Mouse (Mus musculus): Measurements from ENCODE around the gene Mocs3. TPM values are rescaled to one million over a fixed set of nuclear protein-coding genes. Genes with fewer than 3 reads are reported as not detected.

Gene Mocs3
- polyA plus RNA-seq, 1 experiment, result 10.5 TPM

- peaks cover 11% of the 10 kb centered on the region for H3K27me3 ChIP-seq (replicated peaks)
- TF ChIP-seq GATA1 (IDR thresholded peaks at IDR 0.05; ENCODE audit: borderline replicate concordance, low read length), result no peak
- no peak for TF ChIP-seq FLI1 (IDR thresholded peaks at IDR 0.05; ENCODE audit: low read length)
- no peak overlapping the region for H3K4me3 ChIP-seq (replicated peaks)
- H3K4me1 ChIP-seq, result peaks cover 35% of the 10 kb centered on the region
- H3K9me3 ChIP-seq, result peaks cover 6% of the 10 kb centered on the region
- peaks cover 27% of the 10 kb centered on the region for H3K36me3 ChIP-seq (replicated peaks; ENCODE audit: low read length)
Measured at GRCm38 (mm10) chr2:168233286-168233685, 2.9 kb downstream of the Mocs3 start.

GRCm38 (mm10) chr2:168238335-168238734 lies 7.9 kb downstream of the Mocs3 start:
- Histone ChIP-seq H3K4me1 (peaks cover 17% of the 10 kb centered on the region), H3K4me3 (replicated peaks) (no peak overlapping the region), H3K9me3 (peaks cover 22% of the 10 kb centered on the region), H3K36me3 (replicated peaks; ENCODE audit: low read length) (peaks cover 10% of the 10 kb centered on the region), H3K27me3 (replicated peaks) (peaks cover 38% of the 10 kb centered on the region)
- TF ChIP-seq GATA1 (IDR thresholded peaks at IDR 0.05; ENCODE audit: borderline replicate concordance, low read length) (no peak), FLI1 (IDR thresholded peaks at IDR 0.05; ENCODE audit: low read length) (no peak)

- TF ChIP-seq GATA1 (IDR thresholded peaks at IDR 0.05; ENCODE audit: borderline replicate concordance, low read length) (no peak), FLI1 (IDR thresholded peaks at IDR 0.05; ENCODE audit: low read length) (no peak)
- H3K4me3 ChIP-seq (replicated peaks), result no peak overlapping the region
- H3K9me3 ChIP-seq, result peaks cover 17% of the 10 kb centered on the region
- peaks cover 11% of the 10 kb centered on the region for H3K4me1 ChIP-seq
- H3K27me3 ChIP-seq (replicated peaks), result peaks cover 62% of the 10 kb centered on the region
- no peaks in the 10 kb centered on the region for H3K36me3 ChIP-seq (replicated peaks; ENCODE audit: low read length)
Measured at GRCm38 (mm10) chr2:168242841-168243240, 12.4 kb downstream of the Mocs3 start.

GRCm38 (mm10) chr2:168243278-168243677 lies 12.9 kb downstream of the Mocs3 start:
- TF ChIP-seq FLI1 (IDR thresholded peaks at IDR 0.05; ENCODE audit: low read length), result no peak
- TF ChIP-seq GATA1 (IDR thresholded peaks at IDR 0.05; ENCODE audit: borderline replicate concordance, low read length), result no peak
- peaks cover 64% of the 10 kb centered on the region for H3K27me3 ChIP-seq (replicated peaks)
- H3K36me3 ChIP-seq (replicated peaks; ENCODE audit: low read length), result no peaks in the 10 kb centered on the region
- peaks cover 14% of the 10 kb centered on the region for H3K4me1 ChIP-seq
- peaks cover 15% of the 10 kb centered on the region for H3K9me3 ChIP-seq
- no peak overlapping the region for H3K4me3 ChIP-seq (replicated peaks)

- Histone ChIP-seq H3K4me1 (peaks cover 24% of the 10 kb centered on the region), H3K9me3 (no peaks in the 10 kb centered on the region), H3K4me3 (replicated peaks) (no peak overlapping the region), H3K27me3 (replicated peaks) (peaks cover 49% of the 10 kb centered on the region), H3K36me3 (replicated peaks; ENCODE audit: low read length) (no peaks in the 10 kb centered on the region)
- TF ChIP-seq FLI1 (IDR thresholded peaks at IDR 0.05; ENCODE audit: low read length), result no peak
- no peak for TF ChIP-seq GATA1 (IDR thresholded peaks at IDR 0.05; ENCODE audit: borderline replicate concordance, low read length)
Measured at GRCm38 (mm10) chr2:168245571-168245970, 15.1 kb downstream of the Mocs3 start.

- peaks cover 61% of the 10 kb centered on the region for H3K27me3 ChIP-seq (replicated peaks)
- TF ChIP-seq GATA1 (IDR thresholded peaks at IDR 0.05; ENCODE audit: borderline replicate concordance, low read length) (no peak), FLI1 (IDR thresholded peaks at IDR 0.05; ENCODE audit: low read length) (no peak)
- no peaks in the 10 kb centered on the region for H3K36me3 ChIP-seq (replicated peaks; ENCODE audit: low read length)
- H3K9me3 ChIP-seq, result no peaks in the 10 kb centered on the region
- peaks cover 43% of the 10 kb centered on the region for H3K4me1 ChIP-seq
- H3K4me3 ChIP-seq (replicated peaks), result no peak overlapping the region
Measured at GRCm38 (mm10) chr2:168248167-168248855, 17.9 kb downstream of the Mocs3 start.

- no peak for TF ChIP-seq FLI1 (IDR thresholded peaks at IDR 0.05; ENCODE audit: low read length)
- no peak for TF ChIP-seq GATA1 (IDR thresholded peaks at IDR 0.05; ENCODE audit: borderline replicate concordance, low read length)
- H3K9me3 ChIP-seq, result no peaks in the 10 kb centered on the region
Measured at GRCm38 (mm10) chr2:168248856-168249245, 18.4 kb downstream of the Mocs3 start.

GRCm38 (mm10) chr2:168250270-168250669 lies 19.8 kb downstream of the Mocs3 start:
- H3K4me3 ChIP-seq (replicated peaks), result no peak overlapping the region
- H3K4me1 ChIP-seq, result peaks cover 62% of the 10 kb centered on the region
- peaks cover 54% of the 10 kb centered on the region for H3K27me3 ChIP-seq (replicated peaks)
- no peaks in the 10 kb centered on the region for H3K36me3 ChIP-seq (replicated peaks; ENCODE audit: low read length)
- TF ChIP-seq GATA1 (IDR thresholded peaks at IDR 0.05; ENCODE audit: borderline replicate concordance, low read length), result no peak
- TF ChIP-seq FLI1 (IDR thresholded peaks at IDR 0.05; ENCODE audit: low read length), result no peak
- H3K9me3 ChIP-seq, result no peaks in the 10 kb centered on the region

More at GRCm38 (mm10) chr2:168248856-168249245, 18.4 kb downstream of the Mocs3 start:
- Histone ChIP-seq H3K27me3 (replicated peaks) (peaks cover 61% of the 10 kb centered on the region), H3K36me3 (replicated peaks; ENCODE audit: low read length) (no peaks in the 10 kb centered on the region), H3K4me1 (peaks cover 48% of the 10 kb centered on the region), H3K4me3 (replicated peaks) (no peak overlapping the region)

- H3K4me1 ChIP-seq, result peaks cover 86% of the 10 kb centered on the region
- no peak overlapping the region for H3K4me3 ChIP-seq (replicated peaks)
- H3K27me3 ChIP-seq (replicated peaks), result peaks cover 37% of the 10 kb centered on the region
- H3K9me3 ChIP-seq, result no peaks in the 10 kb centered on the region
- TF ChIP-seq GATA1 (IDR thresholded peaks at IDR 0.05; ENCODE audit: borderline replicate concordance, low read length) (no peak), FLI1 (IDR thresholded peaks at IDR 0.05; ENCODE audit: low read length) (no peak)
- no peaks in the 10 kb centered on the region for H3K36me3 ChIP-seq (replicated peaks; ENCODE audit: low read length)
Measured at GRCm38 (mm10) chr2:168252639-168253292, 22.3 kb downstream of the Mocs3 start.

- TF ChIP-seq FLI1 (IDR thresholded peaks at IDR 0.05; ENCODE audit: low read length) (no peak), GATA1 (IDR thresholded peaks at IDR 0.05; ENCODE audit: borderline replicate concordance, low read length) (no peak)
- Histone ChIP-seq H3K36me3 (replicated peaks; ENCODE audit: low read length) (no peaks in the 10 kb centered on the region), H3K27me3 (replicated peaks) (peaks cover 36% of the 10 kb centered on the region), H3K4me1 (peaks cover 84% of the 10 kb centered on the region), H3K9me3 (no peaks in the 10 kb centered on the region), H3K4me3 (replicated peaks) (peak overlapping the region; percentile 1)
Measured at GRCm38 (mm10) chr2:168253822-168254221, 23.4 kb downstream of the Mocs3 start.
